Mouse (Mus musculus): ENCODE data around the gene Ccdc87. TPM values are rescaled to one million over a fixed set of nuclear protein-coding genes. Genes with fewer than 3 reads are reported as not detected.
A peak's percentile ranks its signal among the peaks of the same experiment; 100 is the strongest.

Gene Ccdc87
- total and polyA plus RNA-seq, 3 experiments: not detected

- H3K27me3 ChIP-seq (replicated peaks): no peaks in the 10 kb centered on the region
- dilution Hi-C loops (cut with MboI; ENCODE audit: extremely low pct_ligation_motif_present, extremely low pct_unique_long_range_greater_than_20kb, low sequenced_read_pairs): no loop called here
Measured at GRCm38 (mm10) chr19:4810746-4811062, 28.5 kb upstream of the Ccdc87 start.

GRCm38 (mm10) chr19:4811063-4811908 is 27.9 kb upstream of the Ccdc87 start, which contains the start of the genes Gm21992 and Rbm14:
Gene Gm21992, minus strand, starts transcription at chr19:4811612.
Gene Rbm14, minus strand, starts transcription at chr19:4811634.
- H3K9me3 ChIP-seq (replicated peaks; ENCODE audit: low read length): peaks cover 7% of the 10 kb centered on the region
- H3K9ac ChIP-seq (ENCODE audit: insufficient read depth, low read depth): peak within 1 kb of the TSS; percentile 86
- peak within 1 kb of the TSS; percentile 84 for H3K27ac ChIP-seq (ENCODE audit: insufficient read depth, low read depth)
- peaks cover 0 to 15% of the 10 kb centered on the region in 2 experiments for H3K36me3 ChIP-seq (replicated peaks in 1 of 2; ENCODE audit: control insufficient read depth in 1 of 2, insufficient read depth in 1 of 2, low read length in 1 of 2)
- TF ChIP-seq SMC3 (IDR thresholded peaks at IDR 0.05; ENCODE audit: low read depth, low read length): no peak
- peak; percentile 72 for TF ChIP-seq SIN3A (IDR thresholded peaks at IDR 0.05; ENCODE audit: low read length)
- 0 out of 2 replicates have a peak, but pooled peaks have one; percentile 53 for TF ChIP-seq KAT2A (IDR thresholded peaks at IDR 0.05; ENCODE audit: insufficient replicate concordance, low read length)
- TF ChIP-seq TCF12 (IDR thresholded peaks at IDR 0.05; ENCODE audit: low read depth, low read length): peak; percentile 88
- peak; percentile 74; the same call in 1 of the 2 replicates for TF ChIP-seq TBP (conservative IDR thresholded peaks at IDR 0.05; ENCODE audit: low read depth, low read length)
- peak; percentile 55 for TF ChIP-seq ELF1 (IDR thresholded peaks at IDR 0.05; ENCODE audit: low read depth, low read length)
- peak; percentile 94 for TF ChIP-seq MAX (IDR thresholded peaks at IDR 0.05; ENCODE audit: low read length)
- 0 out of 2 replicates have a peak, but pooled peaks have one; percentile 15 for TF ChIP-seq BHLHE40 (IDR thresholded peaks at IDR 0.05; ENCODE audit: low read depth, low read length)
- peak; percentile 92 for TF ChIP-seq UBTF (IDR thresholded peaks at IDR 0.05; ENCODE audit: low read depth, low read length)
- TF ChIP-seq NELFE (IDR thresholded peaks at IDR 0.05; ENCODE audit: low read depth, low read length): peak; percentile 99
- peak; percentile 73; the same call in 1 of the 2 replicates for TF ChIP-seq MAZ (IDR thresholded peaks at IDR 0.05; ENCODE audit: low read depth, low read length)
- peak; percentile 87 for TF ChIP-seq CHD2 (IDR thresholded peaks at IDR 0.05; ENCODE audit: low read length)
- TF ChIP-seq MYC (IDR thresholded peaks at IDR 0.05; ENCODE audit: low read depth, low read length): peak; percentile 65; the same call in 1 of the 2 replicates
- TF ChIP-seq RCOR1 (conservative IDR thresholded peaks at IDR 0.05; ENCODE audit: low read depth, low read length): no peak
- TF ChIP-seq MXI1 (IDR thresholded peaks at IDR 0.05; ENCODE audit: low read depth, low read length): peak; percentile 84
- peak; percentile 96 for TF ChIP-seq ZMIZ1 (IDR thresholded peaks at IDR 0.05; ENCODE audit: low read depth, low read length)
- no peak for TF ChIP-seq CTCF (conservative IDR thresholded peaks at IDR 0.05 in 1 of 2, IDR thresholded peaks at IDR 0.05 in 1 of 2; ENCODE audit: low read depth in 2 of 2, low read length in 2 of 2)
- TF ChIP-seq USF1 (IDR thresholded peaks at IDR 0.05; ENCODE audit: low read depth, low read length): no peak
- TF ChIP-seq ZKSCAN1 (IDR thresholded peaks at IDR 0.05; ENCODE audit: borderline replicate concordance, low read depth, low read length): no peak
- no peak for TF ChIP-seq ZC3H11A (IDR thresholded peaks at IDR 0.05; ENCODE audit: low read depth, low read length)
- TF ChIP-seq E2F4 (IDR thresholded peaks at IDR 0.05; ENCODE audit: insufficient replicate concordance, low read depth, low read length): 0 out of 2 replicates have a peak, but pooled peaks have one; percentile 47
- TF ChIP-seq NRF1 (IDR thresholded peaks at IDR 0.05; ENCODE audit: low read depth, low read length): peak; percentile 89
- TF ChIP-seq POLR2A (IDR thresholded peaks at IDR 0.05; ENCODE audit: low read depth, low read length): peak; percentile 99
- no peak for TF ChIP-seq JUND (conservative IDR thresholded peaks at IDR 0.05; ENCODE audit: low read depth, low read length)
- TF ChIP-seq POLR2AphosphoS2 (IDR thresholded peaks at IDR 0.05; ENCODE audit: low read depth, low read length): peak; percentile 98
- no peak for TF ChIP-seq USF2 (conservative IDR thresholded peaks at IDR 0.05; ENCODE audit: low read depth, low read length)
- TF ChIP-seq GABPA (IDR thresholded peaks at IDR 0.05; ENCODE audit: insufficient replicate concordance, low read depth, low read length): no peak
- peak; percentile 68 for TF ChIP-seq HCFC1 (IDR thresholded peaks at IDR 0.05; ENCODE audit: low read depth, low read length)
- TF ChIP-seq JUN (IDR thresholded peaks at IDR 0.05; ENCODE audit: insufficient read depth, low read depth, low read length): no peak
- peak; percentile 99 for DNase-seq (ENCODE audit: extremely low read depth)
- dilution Hi-C loops (cut with MboI; ENCODE audit: extremely low pct_ligation_motif_present, extremely low pct_unique_long_range_greater_than_20kb, low sequenced_read_pairs) (no loop called here), in situ Hi-C loops (cut with MboI; ENCODE audit: low pct_ligation_motif_present, low pct_unique_long_range_greater_than_20kb, low sequenced_read_pairs) (no loop called here)
- H3K27me3 ChIP-seq (replicated peaks): no peaks in the 10 kb centered on the region
- peaks cover 50% of the 10 kb centered on the region for H3K79me2 ChIP-seq (replicated peaks; ENCODE audit: control insufficient read depth, extremely low read depth, insufficient read depth, poor library complexity, severe bottlenecking)
- H3K4me1 ChIP-seq (ENCODE audit: control insufficient read depth in 1 of 2, insufficient read depth in 2 of 2): peaks cover 4 to 24% of the 10 kb centered on the region in 2 experiments; a peak in 3 of 4 replicates
- peak within 1 kb of the TSS; percentile 74 to 88 (median 88) for H3K4me3 ChIP-seq (replicated peaks in 1 of 3; ENCODE audit: low read depth in 2 of 3, low read length in 2 of 3, poor library complexity in 1 of 3)
- peak within 1 kb of the TSS; percentile 92 for H3K4me2 ChIP-seq (ENCODE audit: insufficient read depth, low read depth, poor library complexity, severe bottlenecking)

More at GRCm38 (mm10) chr19:4810746-4811062, 28.5 kb upstream of the Ccdc87 start:
- Histone ChIP-seq H3K4me3 (replicated peaks in 1 of 3; ENCODE audit: low read depth in 2 of 3, low read length in 2 of 3, poor library complexity in 1 of 3) (peak overlapping the region; percentile 74 to 88 (median 88)), H3K79me2 (replicated peaks; ENCODE audit: control insufficient read depth, extremely low read depth, insufficient read depth, poor library complexity, severe bottlenecking) (peaks cover 56% of the 10 kb centered on the region), H3K4me1 (ENCODE audit: control insufficient read depth in 1 of 2, insufficient read depth in 2 of 2) (peaks cover 4 to 28% of the 10 kb centered on the region in 2 experiments; a peak in 3 of 4 replicates), H3K27ac (ENCODE audit: insufficient read depth, low read depth) (peak overlapping the region; percentile 84; the same call in 1 of the 2 replicates), H3K9ac (ENCODE audit: insufficient read depth, low read depth) (peak overlapping the region; percentile 64), H3K36me3 (replicated peaks in 1 of 2; ENCODE audit: control insufficient read depth in 1 of 2, insufficient read depth in 1 of 2, low read length in 1 of 2) (peaks cover 0 to 20% of the 10 kb centered on the region in 2 experiments), H3K9me3 (replicated peaks; ENCODE audit: low read length) (peaks cover 7% of the 10 kb centered on the region), H3K4me2 (ENCODE audit: insufficient read depth, low read depth, poor library complexity, severe bottlenecking) (peak overlapping the region; percentile 92; the same call in 1 of the 2 replicates)
- in situ Hi-C loops (cut with MboI; ENCODE audit: low pct_ligation_motif_present, low pct_unique_long_range_greater_than_20kb, low sequenced_read_pairs): no loop called here
- DNase-seq (ENCODE audit: extremely low read depth): no peak
- no peak for TF ChIP-seq POLR2A (IDR thresholded peaks at IDR 0.05; ENCODE audit: low read depth, low read length)
- 0 out of 2 replicates have a peak, but pooled peaks have one; percentile 6 for TF ChIP-seq SIN3A (IDR thresholded peaks at IDR 0.05; ENCODE audit: low read length)
- TF ChIP-seq CTCF (conservative IDR thresholded peaks at IDR 0.05 in 1 of 2, IDR thresholded peaks at IDR 0.05 in 1 of 2; ENCODE audit: low read depth in 2 of 2, low read length in 2 of 2): no peak

Measured in CH12.LX (cell line).